Mouse (Mus musculus): ENCODE data around the gene Llcfc1. TPM values are rescaled to one million over a fixed set of nuclear protein-coding genes. Genes with fewer than 3 reads are reported as not detected.

Llcfc1 gene
- polyA plus RNA-seq, 1 experiment from 2014 or later = not detected

DNA sequence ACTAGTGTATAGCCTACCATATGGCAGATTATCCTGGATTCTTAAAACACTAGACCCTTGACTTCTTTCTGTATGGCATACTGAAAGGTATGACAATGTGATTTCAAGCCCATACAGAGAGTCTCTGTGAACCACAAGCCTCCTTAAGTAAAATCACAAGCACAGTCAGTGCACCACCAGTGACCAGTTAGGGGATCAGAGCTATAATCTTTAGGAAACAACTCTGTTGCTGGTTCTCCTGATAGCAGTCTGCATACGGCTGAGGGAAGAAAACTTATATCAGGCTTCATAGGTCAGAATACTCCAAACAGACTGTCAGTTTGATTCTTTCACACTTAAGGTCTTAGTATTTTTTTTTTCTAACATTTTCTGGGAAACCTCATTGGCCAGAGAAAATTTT, 25.7 kb upstream of the Llcfc1 start:
- Histone ChIP-seq H3K36me3 (no peaks in the 10 kb centered on the region), H3K27ac (no peak overlapping the region), H3K4me2 (replicated peaks) (no peak overlapping the region), H3K9me3 (no peaks in the 10 kb centered on the region), H3K9ac (no peak overlapping the region), H3K4me1 (no peaks in the 10 kb centered on the region), H3K27me3 (replicated peaks) (no peaks in the 10 kb centered on the region), H3K4me3 (no peak overlapping the region)
- 89% methylated on average over 1 of the region's 1 CpGs for WGBS
- no peak for ATAC-seq (ENCODE audit: low FRiP score, low read depth)

DNA sequence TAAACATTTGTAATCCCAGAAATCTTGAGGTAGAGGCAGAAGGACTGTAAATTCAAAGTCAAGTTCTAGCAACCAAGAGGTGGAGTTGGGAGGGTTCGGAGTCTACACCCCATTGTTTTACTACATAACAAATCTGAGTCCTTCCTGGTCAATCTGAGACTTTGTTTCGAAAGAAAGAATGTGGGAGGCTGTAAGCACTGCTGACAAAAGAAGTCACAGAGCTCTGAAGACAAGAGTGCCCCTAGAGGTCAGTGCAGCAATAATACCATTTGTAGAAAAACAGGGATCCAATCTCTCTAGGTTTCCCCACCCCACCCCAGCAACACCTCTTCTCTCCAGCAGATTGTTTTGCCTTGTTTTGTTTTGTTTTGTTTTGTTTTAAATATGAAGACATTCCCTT, 21.9 kb upstream of the Llcfc1 start:
- no peak overlapping the region for H3K9ac ChIP-seq
- no peak overlapping the region for H3K27ac ChIP-seq
- WGBS = 26% methylated on average over 2 of the region's 2 CpGs
- H3K9me3 ChIP-seq = no peaks in the 10 kb centered on the region
- no peak overlapping the region for H3K4me3 ChIP-seq
- no peak for ATAC-seq (ENCODE audit: low FRiP score, low read depth)
- no peak overlapping the region for H3K4me2 ChIP-seq (replicated peaks)
- H3K36me3 ChIP-seq = no peaks in the 10 kb centered on the region
- no peaks in the 10 kb centered on the region for H3K27me3 ChIP-seq (replicated peaks)
- H3K4me1 ChIP-seq = no peaks in the 10 kb centered on the region

DNA sequence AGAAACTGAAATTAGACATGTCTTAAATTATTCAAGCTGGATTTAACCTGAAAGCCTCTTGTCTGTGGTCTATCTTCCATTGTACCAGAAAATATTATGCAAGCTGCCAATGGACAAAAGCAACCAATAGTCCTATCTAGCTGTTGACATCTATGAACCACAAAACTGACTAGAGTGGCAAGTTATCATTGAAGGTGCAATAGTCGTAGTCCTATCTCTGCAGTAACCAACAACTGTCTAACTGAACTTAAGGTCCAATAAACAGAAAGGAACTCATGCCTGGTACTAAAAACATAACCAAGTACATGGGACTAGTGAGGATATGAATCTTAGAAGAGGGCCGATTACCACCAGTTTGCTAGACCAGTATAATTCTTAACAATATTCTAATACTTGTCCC, 7.7 kb upstream of the Llcfc1 start:
- no peaks in the 10 kb centered on the region for H3K9me3 ChIP-seq
- H3K4me1 ChIP-seq = no peaks in the 10 kb centered on the region
- no peak overlapping the region for H3K4me3 ChIP-seq
- H3K27ac ChIP-seq = no peak overlapping the region
- H3K36me3 ChIP-seq = no peaks in the 10 kb centered on the region
- no peak for ATAC-seq (ENCODE audit: low FRiP score, low read depth)
- no peak overlapping the region for H3K9ac ChIP-seq
- 87% methylated on average over 2 of the region's 2 CpGs for WGBS
- H3K4me2 ChIP-seq (replicated peaks) = no peak overlapping the region
- H3K27me3 ChIP-seq (replicated peaks) = no peaks in the 10 kb centered on the region

DNA sequence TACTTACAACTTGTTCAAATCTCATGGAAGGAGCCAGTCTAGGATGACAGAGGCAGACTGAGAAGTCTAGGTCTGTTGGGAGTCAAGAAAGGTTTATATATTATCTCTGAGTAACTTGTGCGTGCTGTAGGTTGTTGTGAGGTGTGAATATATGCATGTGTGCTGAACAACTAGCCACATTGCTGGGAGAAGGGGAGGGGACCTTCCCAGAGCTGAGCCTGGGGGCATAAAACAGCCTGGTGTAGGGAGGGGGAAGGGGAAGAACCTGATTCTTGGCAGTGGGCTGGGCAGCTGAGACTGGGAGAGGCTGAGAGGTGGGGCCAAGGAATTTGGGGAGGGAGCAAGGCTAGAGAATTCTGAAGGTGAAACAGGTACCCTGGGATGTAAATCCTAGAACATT, 3.6 kb upstream of the Llcfc1 start, which contains the start of gene Trpv5:
Gene Trpv5, minus strand, starts transcription at position 101 of the 400 bp plus-strand sequence.
- WGBS = 81% methylated on average over 1 of the region's 1 CpGs
- ATAC-seq (ENCODE audit: low FRiP score, low read depth) = no peak

GRCm38 (mm10) chr6:41681656-41682055, 2.6 kb upstream of the Llcfc1 start:
- Histone ChIP-seq H3K27ac (no peak overlapping the region), H3K4me3 (no peak overlapping the region), H3K4me2 (replicated peaks) (no peak overlapping the region), H3K9me3 (no peaks in the 10 kb centered on the region), H3K27me3 (replicated peaks) (no peaks in the 10 kb centered on the region), H3K4me1 (no peaks in the 10 kb centered on the region), H3K36me3 (no peaks in the 10 kb centered on the region), H3K9ac (no peak overlapping the region)
- ATAC-seq (ENCODE audit: low FRiP score, low read depth) = no peak
- 81% methylated on average over 5 of the region's 5 CpGs for WGBS

More for the DNA sequence above, 3.6 kb upstream of the Llcfc1 start, which contains the start of gene Trpv5:
- no peaks in the 10 kb centered on the region for H3K4me1 ChIP-seq
- H3K27me3 ChIP-seq (replicated peaks) = no peaks in the 10 kb centered on the region
- no peak within 1 kb of the TSS for H3K27ac ChIP-seq
- H3K36me3 ChIP-seq = no peaks in the 10 kb centered on the region
- H3K9ac ChIP-seq = no peak within 1 kb of the TSS
- no peaks in the 10 kb centered on the region for H3K9me3 ChIP-seq
- no peak within 1 kb of the TSS for H3K4me2 ChIP-seq (replicated peaks)
- no peak within 1 kb of the TSS for H3K4me3 ChIP-seq

GRCm38 (mm10) chr6:41684911-41685310, 680 bp downstream of the Llcfc1 start:
- WGBS = 92% methylated on average over 5 of the region's 5 CpGs
- no peaks in the 10 kb centered on the region for H3K9me3 ChIP-seq

GRCm38 (mm10) chr6:41685596-41685995, 1.4 kb downstream of the Llcfc1 start:
- 68% methylated on average over 3 of the region's 3 CpGs for WGBS
- no peaks in the 10 kb centered on the region for H3K4me1 ChIP-seq
- H3K4me3 ChIP-seq = no peak overlapping the region
- H3K27ac ChIP-seq = no peak overlapping the region
- no peak overlapping the region for H3K4me2 ChIP-seq (replicated peaks)
- no peaks in the 10 kb centered on the region for H3K27me3 ChIP-seq (replicated peaks)
- no peak overlapping the region for H3K9ac ChIP-seq
- H3K9me3 ChIP-seq = no peaks in the 10 kb centered on the region
- no peaks in the 10 kb centered on the region for H3K36me3 ChIP-seq
- no peak for ATAC-seq (ENCODE audit: low FRiP score, low read depth)

More at GRCm38 (mm10) chr6:41684911-41685310, 680 bp downstream of the Llcfc1 start:
- no peak overlapping the region for H3K27ac ChIP-seq
- no peaks in the 10 kb centered on the region for H3K36me3 ChIP-seq
- no peaks in the 10 kb centered on the region for H3K27me3 ChIP-seq (replicated peaks)
- no peak overlapping the region for H3K9ac ChIP-seq
- no peak overlapping the region for H3K4me2 ChIP-seq (replicated peaks)
- no peaks in the 10 kb centered on the region for H3K4me1 ChIP-seq
- no peak overlapping the region for H3K4me3 ChIP-seq
- ATAC-seq (ENCODE audit: low FRiP score, low read depth) = no peak

GRCm38 (mm10) chr6:41692200-41692599, 8.0 kb downstream of the Llcfc1 start:
- Histone ChIP-seq H3K4me3 (no peak overlapping the region), H3K27me3 (replicated peaks) (no peaks in the 10 kb centered on the region), H3K9me3 (no peaks in the 10 kb centered on the region), H3K36me3 (no peaks in the 10 kb centered on the region), H3K27ac (no peak overlapping the region), H3K9ac (no peak overlapping the region), H3K4me2 (replicated peaks) (no peak overlapping the region), H3K4me1 (no peaks in the 10 kb centered on the region)
- ATAC-seq (ENCODE audit: low FRiP score, low read depth) = no peak

- ATAC-seq (ENCODE audit: low FRiP score, low read depth) = no peak
- WGBS = 88% methylated on average over 1 of the region's 1 CpGs
- H3K36me3 ChIP-seq = no peaks in the 10 kb centered on the region
- H3K27ac ChIP-seq = no peak overlapping the region
- H3K9me3 ChIP-seq = no peaks in the 10 kb centered on the region
- H3K9ac ChIP-seq = no peak overlapping the region
- no peak overlapping the region for H3K4me3 ChIP-seq
- H3K27me3 ChIP-seq (replicated peaks) = no peaks in the 10 kb centered on the region
- no peak overlapping the region for H3K4me2 ChIP-seq (replicated peaks)
- no peaks in the 10 kb centered on the region for H3K4me1 ChIP-seq
Observed at GRCm38 (mm10) chr6:41694407-41694806, 10.2 kb downstream of the Llcfc1 start.

GRCm38 (mm10) chr6:41701245-41701644, 17.0 kb downstream of the Llcfc1 start:
- H3K9me3 ChIP-seq = no peaks in the 10 kb centered on the region
- no peak overlapping the region for H3K4me2 ChIP-seq (replicated peaks)
- WGBS = 81% methylated on average over 1 of the region's 1 CpGs
- no peaks in the 10 kb centered on the region for H3K27me3 ChIP-seq (replicated peaks)
- no peak overlapping the region for H3K27ac ChIP-seq
- H3K4me1 ChIP-seq = no peaks in the 10 kb centered on the region
- no peak overlapping the region for H3K4me3 ChIP-seq
- H3K9ac ChIP-seq = no peak overlapping the region
- H3K36me3 ChIP-seq = no peaks in the 10 kb centered on the region
- ATAC-seq (ENCODE audit: low FRiP score, low read depth) = no peak

DNA sequence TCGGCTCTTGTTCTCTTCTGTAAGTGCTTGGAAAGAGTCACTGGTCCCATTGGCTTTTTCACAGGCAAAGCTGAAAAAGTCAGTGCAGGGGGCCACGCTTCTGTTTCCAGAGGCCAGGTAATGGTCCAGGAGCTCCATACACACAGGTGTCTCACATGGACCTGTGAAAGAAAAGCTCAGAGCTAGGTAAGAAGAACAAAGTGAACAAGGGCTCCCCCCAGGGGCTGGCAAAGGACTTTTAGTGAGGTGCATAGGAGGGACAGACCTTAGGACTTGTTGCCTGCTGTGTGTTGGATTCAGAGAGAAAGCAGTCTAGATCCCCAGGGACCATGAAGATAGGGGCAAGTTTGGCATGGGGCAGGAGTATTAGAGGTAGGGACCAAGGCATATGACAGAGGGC, 18.7 kb downstream of the Llcfc1 start:
- H3K4me2 ChIP-seq (replicated peaks) = no peak overlapping the region
- no peaks in the 10 kb centered on the region for H3K4me1 ChIP-seq
- H3K27ac ChIP-seq = no peak overlapping the region
- 78% methylated on average over 2 of the region's 2 CpGs for WGBS
- no peak overlapping the region for H3K4me3 ChIP-seq
- H3K36me3 ChIP-seq = no peaks in the 10 kb centered on the region
- no peaks in the 10 kb centered on the region for H3K27me3 ChIP-seq (replicated peaks)
- no peaks in the 10 kb centered on the region for H3K9me3 ChIP-seq
- ATAC-seq (ENCODE audit: low FRiP score, low read depth) = no peak
- no peak overlapping the region for H3K9ac ChIP-seq

- WGBS = 45% methylated on average over 1 of the region's 1 CpGs
- H3K4me2 ChIP-seq (replicated peaks) = no peak within 1 kb of the TSS
- ATAC-seq (ENCODE audit: low FRiP score, low read depth) = no peak
- no peak within 1 kb of the TSS for H3K4me3 ChIP-seq
- no peak within 1 kb of the TSS for H3K9ac ChIP-seq
- H3K9me3 ChIP-seq = no peaks in the 10 kb centered on the region
- no peaks in the 10 kb centered on the region for H3K4me1 ChIP-seq
- no peaks in the 10 kb centered on the region for H3K36me3 ChIP-seq
- no peak within 1 kb of the TSS for H3K27ac ChIP-seq
- H3K27me3 ChIP-seq (replicated peaks) = no peaks in the 10 kb centered on the region
Observed at GRCm38 (mm10) chr6:41704123-41704522, 19.9 kb downstream of the Llcfc1 start, which contains the start of gene Kel. Gene Kel (minus strand): TSS chr6:41704339.

DNA sequence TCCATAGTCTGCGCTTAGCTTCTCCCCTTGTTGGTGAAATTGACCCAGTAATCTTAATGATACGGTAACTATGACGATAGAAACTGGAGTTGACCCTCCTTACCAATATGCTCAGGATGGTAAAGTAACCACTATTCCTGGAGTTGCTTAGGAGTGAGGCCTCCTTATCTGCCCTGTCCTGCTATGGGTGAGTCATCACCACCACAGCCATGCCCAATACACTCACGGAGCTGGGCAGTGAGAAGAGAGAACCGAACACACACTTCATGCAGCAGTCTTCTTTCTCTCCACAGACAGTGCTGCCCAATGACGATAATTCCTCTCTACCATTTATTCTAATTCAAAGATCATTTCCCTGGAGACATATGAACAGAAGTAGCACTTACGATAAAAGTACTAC, 22.0 kb downstream of the Llcfc1 start:
- no peak overlapping the region for H3K9ac ChIP-seq
- no peaks in the 10 kb centered on the region for H3K9me3 ChIP-seq
- no peaks in the 10 kb centered on the region for H3K27me3 ChIP-seq (replicated peaks)
- no peaks in the 10 kb centered on the region for H3K4me1 ChIP-seq
- no peak overlapping the region for H3K27ac ChIP-seq
- H3K36me3 ChIP-seq = no peaks in the 10 kb centered on the region
- ATAC-seq (ENCODE audit: low FRiP score, low read depth) = no peak
- H3K4me2 ChIP-seq (replicated peaks) = no peak overlapping the region
- whole genome bisulfite sequencing = 92% methylated on average over 7 of the region's 7 CpGs
- H3K4me3 ChIP-seq = no peak overlapping the region
